Mouse (Mus musculus): ENCODE data around the gene Myadml2. TPM values are rescaled to one million over a fixed set of nuclear protein-coding genes. Genes with fewer than 3 reads are reported as not detected.

Gene Myadml2
- polyA plus RNA-seq (2012; rRNA removed) (0.22 and 0.60 TPM in 2 replicates), polyA plus RNA-seq (2014; fragmentation: Nextera tagmentation; extraction: Ambion mirVana) (0.68 and 1.6 TPM in 2 replicates)

- no peak within 1 kb of the TSS for H3K4me3 ChIP-seq (replicated peaks; ENCODE audit: low read length)
- H3K4me1 ChIP-seq (ENCODE audit: control insufficient read depth, insufficient read depth, low read length), result peaks cover 3% of the 10 kb centered on the region
- no peak for TF ChIP-seq POLR2A (IDR thresholded peaks at IDR 0.05; ENCODE audit: borderline replicate concordance, extremely low read depth, insufficient read depth, insufficient read length)
- H3K27ac ChIP-seq (replicated peaks; ENCODE audit: low read depth, low read length), result no peak within 1 kb of the TSS
- H3K27me3 ChIP-seq (ENCODE audit: control insufficient read depth, insufficient read depth, low read length), result no peaks in the 10 kb centered on the region
- WGBS, result 4% methylated on average over 13 of the region's 13 CpGs
- no peaks in the 10 kb centered on the region for H3K36me3 ChIP-seq (ENCODE audit: control insufficient read depth, insufficient read depth, low read length)
- DNase-seq (ENCODE audit: low spot score) (no peak), ATAC-seq (ENCODE audit: low FRiP score, low read depth) (no peak)
- H3K4me2 ChIP-seq (replicated peaks; ENCODE audit: low read depth, low read length, severe bottlenecking), result peak within 1 kb of the TSS; percentile 8; the same call in 1 of the 2 replicates
- no peaks in the 10 kb centered on the region for H3K9me3 ChIP-seq (ENCODE audit: control insufficient read depth, low read length)
- no peak within 1 kb of the TSS for H3K9ac ChIP-seq (ENCODE audit: low read depth, low read length, severe bottlenecking)
These were observed at the start of gene Myadml2 for GRCm38 (mm10) chr11:120648001-120648476. Gene Myadml2 (minus strand): TSS chr11:120648158.

GRCm38 (mm10) chr11:120697741-120698140, 49.8 kb upstream of the Myadml2 start:
- H3K4me1 ChIP-seq (ENCODE audit: control insufficient read depth, insufficient read depth, low read length), result peaks cover 10% of the 10 kb centered on the region

GRCm38 (mm10) chr11:120696568-120696967, 48.6 kb upstream of the Myadml2 start:
- peaks cover 51% of the 10 kb centered on the region for H3K36me3 ChIP-seq (ENCODE audit: control insufficient read depth, insufficient read depth, low read length)
- H3K27ac ChIP-seq (replicated peaks; ENCODE audit: low read depth, low read length), result no peak overlapping the region
- no peak overlapping the region for H3K4me2 ChIP-seq (replicated peaks; ENCODE audit: low read depth, low read length, severe bottlenecking)
- H3K9me3 ChIP-seq (ENCODE audit: control insufficient read depth, low read length), result peaks cover 5% of the 10 kb centered on the region; the same call in 1 of the 2 replicates
- DNase-seq (ENCODE audit: low spot score), result no peak
- TF ChIP-seq POLR2A (IDR thresholded peaks at IDR 0.05; ENCODE audit: borderline replicate concordance, extremely low read depth, insufficient read depth, insufficient read length), result no peak
- no peak for ATAC-seq (ENCODE audit: low FRiP score, low read depth)
- no peak overlapping the region for H3K4me3 ChIP-seq (replicated peaks; ENCODE audit: low read length)
- H3K9ac ChIP-seq (ENCODE audit: low read depth, low read length, severe bottlenecking), result no peak overlapping the region
- 91% methylated on average over 6 of the region's 6 CpGs for WGBS
- peaks cover 10% of the 10 kb centered on the region for H3K4me1 ChIP-seq (ENCODE audit: control insufficient read depth, insufficient read depth, low read length)
- H3K27me3 ChIP-seq (ENCODE audit: control insufficient read depth, insufficient read depth, low read length), result no peaks in the 10 kb centered on the region

More at GRCm38 (mm10) chr11:120697741-120698140, 49.8 kb upstream of the Myadml2 start:
- Histone ChIP-seq H3K4me2 (replicated peaks; ENCODE audit: low read depth, low read length, severe bottlenecking) (no peak overlapping the region), H3K4me3 (replicated peaks; ENCODE audit: low read length) (no peak overlapping the region), H3K27ac (replicated peaks; ENCODE audit: low read depth, low read length) (no peak overlapping the region), H3K36me3 (ENCODE audit: control insufficient read depth, insufficient read depth, low read length) (peaks cover 52% of the 10 kb centered on the region), H3K9me3 (ENCODE audit: control insufficient read depth, low read length) (peaks cover 5% of the 10 kb centered on the region; the same call in 1 of the 2 replicates), H3K9ac (ENCODE audit: low read depth, low read length, severe bottlenecking) (0 out of 2 replicates have a peak overlapping the region, but pooled peaks have one; percentile 1), H3K27me3 (ENCODE audit: control insufficient read depth, insufficient read depth, low read length) (no peaks in the 10 kb centered on the region)
- WGBS, result 42% methylated on average over 10 of the region's 10 CpGs
- DNase-seq (ENCODE audit: low spot score) (no peak), ATAC-seq (ENCODE audit: low FRiP score, low read depth) (no peak)
- TF ChIP-seq POLR2A (IDR thresholded peaks at IDR 0.05; ENCODE audit: borderline replicate concordance, extremely low read depth, insufficient read depth, insufficient read length), result no peak

- Histone ChIP-seq H3K9ac (ENCODE audit: low read depth, low read length, severe bottlenecking) (peak overlapping the region; percentile 38; the same call in 1 of the 2 replicates), H3K4me1 (ENCODE audit: control insufficient read depth, insufficient read depth, low read length) (peaks cover 10% of the 10 kb centered on the region), H3K4me3 (replicated peaks; ENCODE audit: low read length) (no peak overlapping the region), H3K27me3 (ENCODE audit: control insufficient read depth, insufficient read depth, low read length) (no peaks in the 10 kb centered on the region), H3K9me3 (ENCODE audit: control insufficient read depth, low read length) (peaks cover 5% of the 10 kb centered on the region; the same call in 1 of the 2 replicates), H3K36me3 (ENCODE audit: control insufficient read depth, insufficient read depth, low read length) (peaks cover 47% of the 10 kb centered on the region), H3K4me2 (replicated peaks; ENCODE audit: low read depth, low read length, severe bottlenecking) (no peak overlapping the region), H3K27ac (replicated peaks; ENCODE audit: low read depth, low read length) (peak overlapping the region; percentile 39; the same call in 1 of the 2 replicates)
- ATAC-seq (ENCODE audit: low FRiP score, low read depth), result no peak
- no peak for DNase-seq (ENCODE audit: low spot score)
- 12% methylated on average over 12 of the region's 12 CpGs for WGBS
- TF ChIP-seq POLR2A (IDR thresholded peaks at IDR 0.05; ENCODE audit: borderline replicate concordance, extremely low read depth, insufficient read depth, insufficient read length), result no peak
These were observed 47.7 kb upstream of the Myadml2 start for GRCm38 (mm10) chr11:120695641-120696040.

GRCm38 (mm10) chr11:120695184-120695583, 47.2 kb upstream of the Myadml2 start:
- H3K4me2 ChIP-seq (replicated peaks; ENCODE audit: low read depth, low read length, severe bottlenecking), result no peak overlapping the region
- ATAC-seq (ENCODE audit: low FRiP score, low read depth) (peak; percentile 52; the same call in 1 of the 2 replicates), DNase-seq (ENCODE audit: low spot score) (no peak)
- TF ChIP-seq POLR2A (IDR thresholded peaks at IDR 0.05; ENCODE audit: borderline replicate concordance, extremely low read depth, insufficient read depth, insufficient read length), result no peak
- 7% methylated on average over 4 of the region's 4 CpGs for WGBS
- H3K9me3 ChIP-seq (ENCODE audit: control insufficient read depth, low read length), result peaks cover 5% of the 10 kb centered on the region; the same call in 1 of the 2 replicates
- no peaks in the 10 kb centered on the region for H3K27me3 ChIP-seq (ENCODE audit: control insufficient read depth, insufficient read depth, low read length)
- H3K36me3 ChIP-seq (ENCODE audit: control insufficient read depth, insufficient read depth, low read length), result peaks cover 47% of the 10 kb centered on the region
- peaks cover 10% of the 10 kb centered on the region for H3K4me1 ChIP-seq (ENCODE audit: control insufficient read depth, insufficient read depth, low read length)
- H3K27ac ChIP-seq (replicated peaks; ENCODE audit: low read depth, low read length), result peak overlapping the region; percentile 39; the same call in 1 of the 2 replicates
- no peak overlapping the region for H3K4me3 ChIP-seq (replicated peaks; ENCODE audit: low read length)
- H3K9ac ChIP-seq (ENCODE audit: low read depth, low read length, severe bottlenecking), result peak overlapping the region; percentile 16

All from limb, embryonic 14.5 days (tissue).